Mouse (Mus musculus) right cerebral cortex, postnatal 36 days (tissue): ENCODE measurements at regions not wholly inside any gene's neighbourhood (a gene's known extent, or its start where the extent isn't known, plus 50 kb on each side); places are given as distances from the start of the nearest gene placed in this dataset.

Experiments
- DNase-seq, 2 experiments: peaks; one replicate each; pipeline ENCODE4 v3.0.0; 2022; ENCODE audit warnings: low spot score in 2 of 2, mixed read lengths in 1 of 2

GRCm38 (mm10) chr3:52706626-52707025 lies 310.4 kb downstream of the Cog6 start:
- no peak for DNase-seq

- DNase-seq, result peak in 1 of 2 experiments; percentile 29
Measured at GRCm38 (mm10) chr3:52703751-52704150, 313.3 kb downstream of the Cog6 start.

- DNase-seq, result peak in 1 of 2 experiments; percentile 51
Measured at GRCm38 (mm10) chr3:52702962-52703361, 314.1 kb downstream of the Cog6 start.

- DNase-seq, result no peak
Measured at GRCm38 (mm10) chr3:52701601-52702000, 315.4 kb downstream of the Cog6 start.

GRCm38 (mm10) chr3:52693813-52694212 lies 323.2 kb downstream of the Cog6 start:
- no peak for DNase-seq

- peak in 1 of 2 experiments; percentile 61 for DNase-seq
Measured at GRCm38 (mm10) chr3:52685434-52686181, 331.4 kb downstream of the Cog6 start.

GRCm38 (mm10) chr3:52680824-52681388 lies 336.1 kb downstream of the Cog6 start:
- no peak for DNase-seq

GRCm38 (mm10) chr3:52676886-52677670 lies 340.0 kb downstream of the Cog6 start:
- DNase-seq, result peak in 1 of 2 experiments; percentile 45

GRCm38 (mm10) chr3:52670628-52671028 lies 346.4 kb downstream of the Cog6 start:
- no peak for DNase-seq

GRCm38 (mm10) chr3:52663161-52663602 lies 353.9 kb downstream of the Cog6 start:
- DNase-seq, result no peak

GRCm38 (mm10) chr3:52662164-52662908 lies 354.7 kb downstream of the Cog6 start:
- no peak for DNase-seq

- no peak for DNase-seq
Measured at GRCm38 (mm10) chr3:52653006-52653405, 364.0 kb downstream of the Cog6 start.

- DNase-seq, result no peak
Measured at GRCm38 (mm10) chr3:52652476-52652870, 364.6 kb downstream of the Cog6 start.

- no peak for DNase-seq
Measured at GRCm38 (mm10) chr3:52651862-52652475, 365.1 kb downstream of the Cog6 start.

- DNase-seq, result no peak
Measured at GRCm38 (mm10) chr3:52650071-52650470, 367.0 kb downstream of the Cog6 start.

- no peak for DNase-seq
Measured at GRCm38 (mm10) chr3:52648836-52649500, 368.1 kb downstream of the Cog6 start.

GRCm38 (mm10) chr3:52647900-52648299 lies 369.1 kb downstream of the Cog6 start:
- no peak for DNase-seq

GRCm38 (mm10) chr3:52647161-52647692 lies 369.8 kb downstream of the Cog6 start:
- DNase-seq, result no peak

- DNase-seq, result no peak
Measured at GRCm38 (mm10) chr3:52645156-52645555, 371.9 kb downstream of the Cog6 start.
